Mouse (Mus musculus) 416B (cell line): ENCODE results near the gene Fcor.
A peak's percentile ranks its signal among the peaks of the same experiment; 100 is the strongest.

Experiments
- DNase-seq: peaks from one replicate; pipeline ENCODE4 v3.0.0; 2011; ENCODE audit warnings: low read depth

The Fcor gene

GRCm38 (mm10) chr8:3674671-3675070 lies 2.5 kb upstream of the Fcor start:
- no peak for DNase-seq

GRCm38 (mm10) chr8:3670388-3670787 lies 1.8 kb downstream of the Fcor start:
- peak; percentile 91 for DNase-seq

GRCm38 (mm10) chr8:3665507-3665906 lies 6.7 kb downstream of the Fcor start, which contains the start of gene Mcemp1:
Gene Mcemp1, plus strand, starts transcription at chr8:3665754.
- no peak for DNase-seq

- DNase-seq = peak; percentile 88
Measured at GRCm38 (mm10) chr8:3664405-3664804, 7.8 kb downstream of the Fcor start.

GRCm38 (mm10) chr8:3660889-3661288 lies 11.3 kb downstream of the Fcor start:
- peak; percentile 81 for DNase-seq

- no peak for DNase-seq
Measured at GRCm38 (mm10) chr8:3656725-3657381, 15.3 kb downstream of the Fcor start.

GRCm38 (mm10) chr8:3655526-3655925 lies 16.6 kb downstream of the Fcor start, which contains the start of gene Retn:
Gene Retn, plus strand, starts transcription at chr8:3655770.
- DNase-seq = no peak

GRCm38 (mm10) chr8:3654726-3655508 lies 17.2 kb downstream of the Fcor start:
- DNase-seq = no peak

- DNase-seq = no peak
Measured at GRCm38 (mm10) chr8:3652845-3653244, 19.3 kb downstream of the Fcor start.

- peak; percentile 38 for DNase-seq
Measured at GRCm38 (mm10) chr8:3648990-3649389, 23.2 kb downstream of the Fcor start.

- DNase-seq = peak; percentile 69
Measured at GRCm38 (mm10) chr8:3648268-3648667, 23.9 kb downstream of the Fcor start.

- DNase-seq = no peak
Measured at GRCm38 (mm10) chr8:3647561-3647960, 24.6 kb downstream of the Fcor start.

- no peak for DNase-seq
Measured at GRCm38 (mm10) chr8:3646824-3647531, 25.2 kb downstream of the Fcor start.

GRCm38 (mm10) chr8:3645804-3646203 lies 26.4 kb downstream of the Fcor start:
- DNase-seq = peak; percentile 86

GRCm38 (mm10) chr8:3631478-3631875 lies 40.7 kb downstream of the Fcor start:
- peak; percentile 83 for DNase-seq

- DNase-seq = peak; percentile 83
Measured at GRCm38 (mm10) chr8:3630647-3631477, 41.3 kb downstream of the Fcor start, which contains the start of gene Stxbp2. Gene Stxbp2, plus strand, starts transcription at chr8:3630955.

- DNase-seq = peak; percentile 77
Measured at GRCm38 (mm10) chr8:3628014-3628413, 44.1 kb downstream of the Fcor start.

GRCm38 (mm10) chr8:3626971-3627370 lies 45.2 kb downstream of the Fcor start:
- peak; percentile 56 for DNase-seq

GRCm38 (mm10) chr8:3625445-3625844 lies 46.7 kb downstream of the Fcor start, which contains the start of gene Pcp2:
Gene Pcp2, minus strand, starts transcription at chr8:3625545.
- no peak for DNase-seq

GRCm38 (mm10) chr8:3622119-3622518 lies 50.0 kb downstream of the Fcor start:
- no peak for DNase-seq

GRCm38 (mm10) chr8:3621199-3621970 lies 50.8 kb downstream of the Fcor start, which contains the start of the genes Xab2 and Pet100:
Gene Xab2, minus strand, starts transcription at chr8:3621316.
Gene Pet100, plus strand, starts transcription at chr8:3621548.
- DNase-seq = peak; percentile 100
